Mouse (Mus musculus) Patski (cell line): ENCODE results near the gene Mgst3. TPM values are rescaled to one million over a fixed set of nuclear protein-coding genes. Genes with fewer than 3 reads are reported as not detected.

Experiments used
- ATAC-seq: fragments of 100-300 bp; one replicate; pipeline ENCODE4 v1.8.0; 2021
- CTCF ChIA-PET: fragments of 350-600 bp; sonication (Branson Sonifier 250); formaldehyde crosslinking; loops from one replicate; lab custom pipeline; 2022; ENCODE audit warnings: inconsistent platforms; lab: Charles Lee
- POLR2A ChIA-PET: fragments of 350-600 bp; sonication (Branson Sonifier 250); formaldehyde crosslinking; loops from one replicate; lab custom pipeline; 2022; ENCODE audit warnings: antibody characterized with exemption, inconsistent platforms; lab: Charles Lee
- DNase-seq: peaks from one replicate; pipeline ENCODE4 v3.0.0-alpha.2; 2011; ENCODE audit warnings: low read depth, low spot score
- H3K27me3 ChIP-seq: fragments of 371-371 bp; one replicate; pipeline ENCODE4 v1.5.1; 2021
- CTCF ChIP-seq: fragments of 100-300 bp; IDR thresholded peaks from one replicate; pipeline ENCODE4 v1.5.1; 2021
- in situ Hi-C: fragments of 300-500 bp; cut with MboI; formaldehyde crosslinking; loops from 3 replicates; pipeline ENCODE4 v1.11.1; 2018; ENCODE audit warnings: low pct_unique_long_range_greater_than_20kb, mixed read lengths
- polyA plus RNA-seq: library from polyadenylated mRNA; unstranded; gene quantifications from one replicate; pipeline ENCODE4 v1.2.3, GENCODE M21; 2021

The Mgst3 gene
- polyA plus RNA-seq, 1 experiment from 2014 or later = 54.7 TPM

DNA sequence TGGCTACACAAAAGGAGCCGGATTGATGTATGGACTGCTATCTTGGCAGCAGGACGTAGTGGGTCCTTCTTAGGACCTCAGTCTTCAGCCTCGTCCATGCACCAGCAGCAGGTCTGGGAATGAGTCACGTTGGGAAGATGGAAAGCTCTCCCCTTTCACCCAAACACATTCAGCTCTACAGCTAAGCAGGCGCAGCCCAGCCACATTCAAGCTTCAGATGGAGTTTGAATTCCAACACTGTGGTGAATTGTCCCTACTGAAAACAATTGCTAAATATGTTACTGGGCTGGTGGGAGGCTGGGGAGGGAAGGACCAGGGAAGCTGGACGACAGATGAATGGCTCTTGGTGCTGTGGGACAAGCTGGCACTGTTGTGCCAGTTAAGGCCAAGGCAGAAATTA is 5.1 kb downstream of the Mgst3 start:
- no peak for TF ChIP-seq CTCF
- CTCF ChIA-PET = interaction anchor here (1.2 kb wide), 1 partner anchor 19 kb away, joined by 3 read pairs; no protein-coding TSS in a partner anchor
- DNase-seq = no peak
- ATAC-seq = no peak
- in situ Hi-C loops = no loop called here
- no peaks in the 10 kb centered on the region for H3K27me3 ChIP-seq
- POLR2A ChIA-PET = no interaction called here

DNA sequence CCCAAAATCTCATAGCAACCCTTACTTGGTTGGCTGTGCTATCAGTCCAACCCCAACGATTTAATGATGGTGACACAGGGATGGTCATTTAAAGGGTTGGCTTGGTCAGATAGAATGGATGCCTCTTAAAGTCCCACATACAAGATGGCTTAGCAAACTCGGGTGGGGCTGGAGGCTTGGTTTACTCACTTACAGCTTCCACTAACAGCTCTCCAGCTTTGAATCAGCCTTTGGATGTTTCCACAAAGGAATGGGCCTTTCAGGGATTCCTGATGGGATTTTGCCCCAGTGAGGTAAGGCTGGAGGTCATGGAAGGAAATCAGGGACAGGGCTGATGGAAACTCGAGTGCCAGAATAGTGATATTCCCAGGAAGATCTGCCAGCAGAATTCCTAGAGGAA is 5.8 kb downstream of the Mgst3 start:
- in situ Hi-C loops = no loop called here
- no peaks in the 10 kb centered on the region for H3K27me3 ChIP-seq
- POLR2A ChIA-PET = no interaction called here
- TF ChIP-seq CTCF = no peak
- DNase-seq (no peak), ATAC-seq (peak; percentile 13)
- CTCF ChIA-PET = interaction anchor here (1.2 kb wide), 2 partner anchors 14 to 18 kb away, joined by 3 to 5 read pairs; no protein-coding TSS in a partner anchor

DNA sequence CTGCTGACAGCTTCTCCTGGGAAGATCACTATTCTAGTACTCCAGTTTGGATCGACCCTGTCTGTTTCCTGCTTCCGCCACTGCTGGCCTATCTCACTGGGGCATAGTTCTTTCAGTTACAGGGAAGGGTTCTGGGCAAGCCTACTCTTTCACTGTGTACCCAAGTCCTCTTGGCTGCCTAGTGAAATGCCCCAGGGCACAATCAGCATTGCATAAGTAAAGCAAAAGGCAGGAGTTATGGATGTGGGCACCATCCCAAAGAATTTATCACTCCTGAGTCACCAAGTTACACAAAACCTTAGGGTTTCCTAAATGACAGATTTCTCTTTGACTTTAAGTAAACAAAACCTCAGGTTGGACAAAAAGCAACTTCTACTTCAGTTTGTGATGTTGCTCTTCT is 6.3 kb downstream of the Mgst3 start:
- ChIA-PET CTCF (interaction anchor here (0.6 to 2.0 kb wide), 4 partner anchors 14 to 19 kb away, joined by 3 to 7 read pairs (median 4); no protein-coding TSS in a partner anchor), POLR2A (no interaction called here)
- in situ Hi-C loops = no loop called here
- DNase-seq (peak; percentile 64), ATAC-seq (peak; percentile 86)
- TF ChIP-seq CTCF = no peak
- no peaks in the 10 kb centered on the region for H3K27me3 ChIP-seq

DNA sequence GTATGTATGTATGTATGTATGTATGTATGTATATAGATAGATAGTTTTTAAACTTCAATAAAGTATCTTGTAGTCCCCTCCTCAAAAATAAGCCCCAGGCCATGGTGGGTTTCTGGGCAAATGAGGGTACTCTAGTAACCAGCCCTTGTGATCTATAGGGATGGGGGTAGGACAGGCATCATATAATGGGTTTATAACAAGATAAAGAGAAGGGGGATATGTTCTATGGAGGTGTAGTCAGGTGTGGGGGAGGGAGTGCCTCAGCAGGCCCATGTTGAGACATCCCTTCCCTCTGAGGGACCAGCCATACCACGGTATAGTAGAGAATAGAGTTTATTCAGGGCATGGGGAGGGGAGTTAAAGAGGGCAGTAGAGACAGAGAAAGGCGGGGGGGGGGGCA is 7.2 kb downstream of the Mgst3 start:
- no peak for TF ChIP-seq CTCF
- ChIA-PET POLR2A (no interaction called here), CTCF (interaction anchor here (0.6 to 2.0 kb wide), 3 partner anchors 7 to 18 kb away, joined by 3 to 7 read pairs (median 4); partner anchors contain the start of gene Mgst3)
- no peak for ATAC-seq
- H3K27me3 ChIP-seq = no peaks in the 10 kb centered on the region
- DNase-seq = no peak
- in situ Hi-C loops = no loop called here

DNA sequence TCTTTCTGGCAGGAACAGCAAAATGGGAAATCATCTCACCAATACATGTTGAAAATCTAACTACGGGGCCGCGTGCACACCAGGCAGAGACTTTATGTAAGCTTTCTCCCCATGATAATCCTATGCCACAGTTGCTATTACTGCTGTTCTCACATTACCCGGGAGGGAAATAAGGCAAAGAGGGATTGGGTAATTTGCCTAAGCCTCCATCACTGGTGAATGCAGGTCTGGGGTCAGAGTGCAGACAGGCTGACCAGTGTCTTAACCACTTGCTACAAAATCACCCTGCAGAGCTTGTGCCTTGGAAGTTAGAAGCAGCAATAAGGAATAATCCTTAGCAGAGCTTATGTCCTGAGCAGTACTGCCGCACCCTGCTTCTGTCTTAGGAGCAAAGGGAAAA is 8.0 kb downstream of the Mgst3 start:
- ChIA-PET POLR2A (no interaction called here), CTCF (interaction anchor here (1.2 to 2.0 kb wide), 3 partner anchors 8 to 18 kb away, joined by 4 to 7 read pairs (median 4); partner anchors contain the start of gene Mgst3)
- ATAC-seq (no peak), DNase-seq (no peak)
- no peak for TF ChIP-seq CTCF
- no peaks in the 10 kb centered on the region for H3K27me3 ChIP-seq
- in situ Hi-C loops = no loop called here

DNA sequence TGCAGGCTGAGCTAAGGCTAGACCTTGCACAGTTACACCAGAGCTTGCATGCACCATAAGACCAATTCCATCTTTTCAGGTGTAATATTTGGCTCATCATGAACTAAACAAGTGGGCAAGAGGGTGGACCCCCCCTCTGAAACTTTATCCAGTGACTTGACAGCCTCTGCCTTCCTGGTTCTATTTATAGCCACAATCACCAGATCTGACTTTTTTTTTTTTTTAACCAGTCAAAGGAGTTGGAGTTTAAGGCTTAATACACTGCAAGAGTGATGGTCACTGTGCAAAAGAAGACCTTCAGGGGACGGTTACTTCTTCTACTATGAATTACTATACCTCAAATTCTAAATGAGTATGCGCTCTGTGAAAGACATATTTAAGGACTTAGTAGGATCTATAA is 8.4 kb downstream of the Mgst3 start:
- ATAC-seq (no peak), DNase-seq (no peak)
- CTCF ChIA-PET = interaction anchor here (1.2 to 2.0 kb wide), 3 partner anchors 9 to 18 kb away, joined by 4 to 7 read pairs (median 4); partner anchors contain the start of gene Mgst3
- in situ Hi-C loops = no loop called here
- POLR2A ChIA-PET = no interaction called here
- no peak for TF ChIP-seq CTCF
- no peaks in the 10 kb centered on the region for H3K27me3 ChIP-seq

DNA sequence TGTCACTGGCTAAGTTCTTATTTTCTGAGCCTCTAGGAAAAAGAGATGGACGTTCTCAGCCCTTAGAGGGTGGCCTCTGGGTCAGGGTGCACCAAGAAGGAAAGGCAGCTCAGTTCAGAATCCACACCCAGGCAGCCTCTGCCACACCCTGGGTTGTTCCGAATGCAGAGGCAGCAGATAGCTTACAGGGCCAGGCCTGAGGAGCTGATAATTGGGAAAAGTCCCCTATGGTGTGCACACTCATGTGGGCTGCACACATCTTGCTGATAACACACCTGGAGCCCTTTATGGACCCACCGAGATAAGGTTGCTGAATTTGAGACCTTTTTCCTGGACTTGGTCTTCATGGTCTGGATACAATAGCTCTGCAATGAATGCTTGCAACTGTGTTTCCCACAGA is 9.5 kb downstream of the Mgst3 start:
- in situ Hi-C loops = no loop called here
- no peaks in the 10 kb centered on the region for H3K27me3 ChIP-seq
- DNase-seq = no peak
- ChIA-PET POLR2A (no interaction called here), CTCF (interaction anchor here (0.7 to 1.6 kb wide), 2 partner anchors 10 to 17 kb away, joined by 3 to 4 read pairs; partner anchors contain the start of gene Mgst3)
- ATAC-seq = no peak
- no peak for TF ChIP-seq CTCF

DNA sequence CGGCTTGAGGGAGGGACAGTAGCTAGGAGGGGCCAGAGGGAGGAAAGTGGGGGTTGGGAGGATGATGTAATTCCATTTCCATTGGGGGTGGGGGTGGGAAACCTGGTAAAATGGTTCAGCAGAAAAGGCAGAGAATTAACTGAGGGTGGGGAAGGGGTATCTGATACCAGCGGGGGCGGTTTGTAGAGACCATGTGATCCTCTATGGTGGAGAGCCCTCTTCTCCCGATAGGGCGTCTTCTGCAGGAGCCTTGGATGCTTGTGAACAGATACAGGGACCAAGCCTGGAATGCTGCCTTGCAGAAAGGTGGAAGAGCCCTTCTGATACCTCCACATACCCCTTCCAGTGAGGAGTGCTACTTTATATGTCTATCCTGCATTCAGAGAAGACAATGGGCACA is 10.5 kb downstream of the Mgst3 start:
- no peak for TF ChIP-seq CTCF
- DNase-seq = no peak
- in situ Hi-C loops = no loop called here
- POLR2A ChIA-PET = no interaction called here
- CTCF ChIA-PET = no interaction called here
- no peaks in the 10 kb centered on the region for H3K27me3 ChIP-seq
- no peak for ATAC-seq

DNA sequence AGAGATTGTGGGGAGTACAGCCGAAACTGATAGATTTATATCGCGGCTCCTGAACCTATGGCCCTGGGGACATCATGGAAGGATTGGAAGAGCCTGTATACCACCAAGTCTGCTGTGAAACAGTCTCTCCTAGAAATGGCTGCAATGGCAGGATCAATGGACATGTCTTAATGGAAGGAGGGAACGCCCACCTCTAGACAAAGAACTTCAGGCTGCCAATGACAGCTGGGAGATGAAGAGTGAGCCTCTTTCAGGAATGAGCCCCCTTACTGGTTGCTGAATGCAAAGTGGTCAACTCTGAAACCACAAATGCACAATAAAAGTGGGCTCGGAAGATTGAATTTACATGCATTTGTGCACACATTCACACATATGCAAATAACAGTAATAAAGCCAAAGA is 10.9 kb downstream of the Mgst3 start:
- ATAC-seq = no peak
- in situ Hi-C loops = no loop called here
- no peak for TF ChIP-seq CTCF
- CTCF ChIA-PET = interaction anchor here (1.0 kb wide), 1 partner anchor 9 kb away, joined by 3 read pairs; no protein-coding TSS in a partner anchor
- POLR2A ChIA-PET = no interaction called here
- DNase-seq = no peak
- H3K27me3 ChIP-seq = no peaks in the 10 kb centered on the region

DNA sequence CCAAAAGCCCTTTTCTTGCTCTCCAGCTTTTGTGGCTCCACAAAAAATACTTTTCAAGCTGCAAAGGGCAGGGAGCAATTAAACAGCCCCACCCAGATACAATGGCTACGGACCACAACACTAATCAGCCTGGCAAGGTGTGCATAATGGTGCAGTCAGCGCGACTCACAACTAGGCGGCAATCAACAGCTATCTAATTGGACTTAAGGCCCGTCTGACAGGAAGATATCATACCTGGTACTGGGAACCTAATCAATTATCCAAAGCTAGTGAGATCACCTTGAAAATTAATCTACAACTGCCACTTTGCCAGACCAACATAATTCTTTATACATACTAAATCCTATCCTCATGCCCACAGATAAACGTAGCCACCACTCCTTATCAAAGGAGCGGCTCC is 11.3 kb downstream of the Mgst3 start:
- no peaks in the 10 kb centered on the region for H3K27me3 ChIP-seq
- in situ Hi-C loops = no loop called here
- no peak for DNase-seq
- TF ChIP-seq CTCF = no peak
- POLR2A ChIA-PET = no interaction called here
- CTCF ChIA-PET = interaction anchor here (1.0 kb wide), 1 partner anchor 9 kb away, joined by 3 read pairs; no protein-coding TSS in a partner anchor
- no peak for ATAC-seq

DNA sequence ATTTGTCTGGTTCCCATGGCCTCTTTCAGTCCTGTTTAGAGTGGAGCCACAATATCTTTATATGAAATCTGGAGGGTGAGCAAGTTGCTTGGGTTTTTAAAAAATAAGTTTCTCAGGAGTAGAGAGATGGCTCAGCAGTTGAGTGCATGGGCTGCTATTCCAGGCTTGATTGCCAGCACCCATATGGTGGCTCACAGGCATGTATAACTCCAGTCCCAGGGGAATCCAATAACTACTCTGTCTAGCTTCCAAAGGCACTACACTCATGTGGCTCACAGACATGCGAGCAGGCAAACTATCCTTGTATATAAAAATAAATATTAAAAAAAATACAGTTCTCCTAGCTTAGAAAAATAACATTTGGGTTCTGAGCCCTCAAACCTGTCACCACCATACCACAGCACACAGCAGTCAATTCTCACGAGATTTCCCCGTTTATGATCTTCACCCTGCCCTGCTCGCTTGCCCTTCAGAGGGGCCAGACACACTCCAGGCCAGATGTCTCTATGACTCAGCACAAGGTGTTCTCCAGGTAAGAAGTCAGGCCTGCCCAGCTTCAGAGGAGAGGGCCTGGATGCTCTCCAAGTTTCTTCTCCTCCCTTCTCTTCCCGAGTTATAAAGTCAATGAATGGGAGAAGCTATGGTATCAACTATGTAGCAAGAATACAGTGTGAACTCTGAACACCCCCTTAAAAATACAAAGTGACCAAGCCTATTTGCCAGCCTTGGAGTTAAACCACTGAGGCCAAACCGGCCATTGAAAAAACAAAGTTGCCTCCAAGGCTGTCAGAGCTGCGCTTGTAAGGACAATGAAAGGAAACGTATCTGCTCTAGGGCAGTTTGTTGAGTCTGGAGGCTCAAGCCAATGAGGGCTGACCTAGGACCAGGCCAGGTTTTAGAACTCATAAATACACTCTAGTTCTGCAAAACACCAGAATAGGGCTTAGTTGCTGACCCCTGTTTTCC is 12.3 kb downstream of the Mgst3 start:
- ATAC-seq = no peak
- H3K27me3 ChIP-seq = no peaks in the 10 kb centered on the region
- DNase-seq = no peak
- POLR2A ChIA-PET = no interaction called here
- TF ChIP-seq CTCF = no peak
- CTCF ChIA-PET = no interaction called here
- in situ Hi-C loops = no loop called here
